Mouse (Mus musculus): ENCODE measurements around the gene Pvr. TPM values are rescaled to one million over a fixed set of nuclear protein-coding genes. Genes with fewer than 3 reads are reported as not detected.

The Pvr gene
- polyA plus RNA-seq, 1 experiment from 2014 or later, result 8.9 TPM

DNA sequence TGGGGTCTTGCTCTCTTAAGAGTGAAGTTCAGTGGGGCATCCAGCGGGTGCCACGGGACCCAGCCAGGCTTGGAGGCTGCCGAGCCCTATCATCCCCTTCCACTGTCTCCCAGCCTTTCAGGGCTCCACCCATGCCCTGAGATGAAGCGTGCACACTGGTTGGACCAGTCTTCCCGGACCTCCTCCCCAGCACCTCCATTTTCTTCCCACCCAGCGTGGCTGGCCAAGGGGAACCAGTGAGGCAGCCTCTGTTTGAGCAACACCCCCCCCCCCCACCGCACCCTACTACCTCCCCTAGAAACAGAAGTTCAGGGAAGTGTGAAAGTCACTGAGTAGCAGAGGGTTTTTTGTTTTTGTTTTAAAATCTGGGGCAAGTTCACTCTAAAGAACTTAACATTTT lies 33.1 kb downstream of the Pvr start, which contains the start of gene Ceacam19:
Gene Ceacam19 (minus strand): TSS at position 117 of the 400 bp plus-strand sequence.
- Histone ChIP-seq H3K9me3 (no peaks in the 10 kb centered on the region), H3K4me3 (no peak within 1 kb of the TSS), H3K9ac (no peak within 1 kb of the TSS), H3K27ac (replicated peaks) (no peak within 1 kb of the TSS), H3K4me1 (replicated peaks) (no peaks in the 10 kb centered on the region), H3K36me3 (no peaks in the 10 kb centered on the region), H3K4me2 (no peak within 1 kb of the TSS), H3K27me3 (no peaks in the 10 kb centered on the region)
- WGBS, result 77% methylated on average over 7 of the region's 7 CpGs
- no peak for ATAC-seq (ENCODE audit: low read depth)

DNA sequence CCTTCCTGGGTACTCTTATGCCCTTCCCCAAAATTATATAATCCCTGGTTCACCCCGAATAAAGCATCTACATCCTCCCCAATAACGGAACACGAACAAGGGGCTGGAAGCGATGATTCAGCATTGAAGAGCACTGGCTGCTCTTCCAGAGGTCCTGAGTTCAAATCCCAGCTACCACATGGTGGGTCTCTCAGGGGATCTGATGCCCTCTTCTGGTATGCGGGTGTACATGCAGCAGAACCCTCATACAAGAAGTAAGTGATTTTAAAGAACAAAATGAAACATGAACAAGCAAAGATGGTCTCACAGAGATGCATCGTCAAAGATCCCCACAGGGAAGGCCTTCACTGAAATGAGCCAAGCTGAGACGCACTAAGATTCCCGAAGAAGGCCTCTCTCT lies 40.2 kb downstream of the Pvr start:
- Histone ChIP-seq H3K27ac (replicated peaks) (no peak overlapping the region), H3K4me1 (replicated peaks) (no peaks in the 10 kb centered on the region), H3K4me2 (no peak overlapping the region), H3K4me3 (no peak overlapping the region), H3K36me3 (no peaks in the 10 kb centered on the region), H3K27me3 (no peaks in the 10 kb centered on the region), H3K9me3 (no peaks in the 10 kb centered on the region), H3K9ac (no peak overlapping the region)
- WGBS, result 82% methylated on average over 8 of the region's 8 CpGs
- no peak for ATAC-seq (ENCODE audit: low read depth)

DNA sequence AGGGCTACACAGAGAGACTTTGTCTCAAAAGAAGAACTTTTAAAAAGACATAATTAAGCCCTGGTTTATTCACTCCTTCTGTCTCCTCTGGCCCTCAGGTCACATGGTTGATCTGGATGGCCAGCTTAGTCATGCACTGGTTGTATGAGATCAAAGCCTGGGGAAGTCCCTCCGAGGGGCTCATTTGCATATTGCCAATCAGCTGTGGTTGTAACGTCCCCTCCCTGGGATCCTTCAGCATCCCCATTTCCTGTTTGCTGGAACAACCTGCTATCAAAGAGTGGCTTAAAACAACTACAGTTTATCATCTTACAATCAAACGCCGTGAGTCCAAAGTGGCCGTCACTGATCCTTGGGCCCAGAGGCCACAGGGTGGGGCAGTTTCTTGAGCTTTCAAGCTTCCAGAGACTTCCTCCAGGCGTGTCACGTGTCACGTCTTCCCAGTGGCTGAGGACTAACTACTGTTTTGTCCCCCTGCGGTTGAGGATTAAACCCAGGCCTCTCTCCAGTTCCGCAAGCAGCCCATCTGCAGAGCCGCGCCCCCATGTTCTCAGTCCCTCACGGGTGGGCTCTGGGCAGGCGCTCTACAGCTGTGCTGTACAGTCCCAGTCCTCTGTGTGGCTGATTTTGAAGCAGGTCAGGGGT lies 44.1 kb downstream of the Pvr start:
- Histone ChIP-seq H3K4me2 (no peak overlapping the region), H3K27ac (replicated peaks) (no peak overlapping the region), H3K9ac (no peak overlapping the region), H3K27me3 (no peaks in the 10 kb centered on the region), H3K4me3 (no peak overlapping the region), H3K36me3 (no peaks in the 10 kb centered on the region), H3K4me1 (replicated peaks) (no peaks in the 10 kb centered on the region), H3K9me3 (no peaks in the 10 kb centered on the region)
- WGBS, result 63% methylated on average over 14 of the region's 14 CpGs
- ATAC-seq (ENCODE audit: low read depth), result 0 out of 2 replicates have a peak, but pooled peaks have one; percentile 44

DNA sequence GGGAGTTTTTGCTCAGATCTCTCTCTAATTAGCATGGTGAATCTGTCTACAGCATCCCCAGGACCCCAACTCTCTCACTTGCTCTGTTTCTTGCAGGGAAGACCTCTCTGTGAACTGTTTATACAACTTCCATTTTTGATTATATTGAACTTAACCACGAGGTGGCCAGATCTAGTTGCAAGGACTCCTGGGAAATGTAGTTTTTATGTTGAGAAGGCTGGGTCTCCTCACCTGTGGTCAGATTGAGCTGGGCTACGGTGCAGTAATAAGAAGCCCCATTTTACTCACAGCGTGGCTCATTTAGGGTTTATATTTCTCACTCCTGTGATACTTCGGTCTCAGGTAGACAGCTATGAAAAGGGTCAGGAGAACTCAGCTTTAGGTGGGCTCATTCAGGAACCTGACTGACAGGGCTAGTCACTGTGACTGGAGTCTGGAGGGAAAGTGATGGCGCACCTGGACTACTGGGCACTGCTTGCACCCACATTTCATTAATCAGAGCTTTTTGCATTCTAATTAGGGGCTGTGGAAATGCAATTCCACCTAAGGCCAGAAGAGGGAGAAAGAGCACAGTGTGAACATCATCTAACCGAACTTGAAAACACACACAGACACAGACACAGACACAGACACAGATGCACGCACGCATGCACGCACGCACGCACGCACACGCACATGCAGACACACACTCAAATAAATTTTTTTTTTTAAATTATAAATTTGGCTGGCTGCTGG lies 44.8 kb downstream of the Pvr start:
- Histone ChIP-seq H3K4me2 (no peak overlapping the region), H3K4me3 (no peak overlapping the region), H3K9me3 (no peaks in the 10 kb centered on the region), H3K27me3 (no peaks in the 10 kb centered on the region), H3K36me3 (no peaks in the 10 kb centered on the region), H3K4me1 (replicated peaks) (no peaks in the 10 kb centered on the region), H3K9ac (no peak overlapping the region), H3K27ac (replicated peaks) (no peak overlapping the region)
- peak; percentile 66; the same call in 1 of the 2 replicates for ATAC-seq (ENCODE audit: low read depth)
- WGBS, result 50% methylated on average over 13 of the region's 13 CpGs

DNA sequence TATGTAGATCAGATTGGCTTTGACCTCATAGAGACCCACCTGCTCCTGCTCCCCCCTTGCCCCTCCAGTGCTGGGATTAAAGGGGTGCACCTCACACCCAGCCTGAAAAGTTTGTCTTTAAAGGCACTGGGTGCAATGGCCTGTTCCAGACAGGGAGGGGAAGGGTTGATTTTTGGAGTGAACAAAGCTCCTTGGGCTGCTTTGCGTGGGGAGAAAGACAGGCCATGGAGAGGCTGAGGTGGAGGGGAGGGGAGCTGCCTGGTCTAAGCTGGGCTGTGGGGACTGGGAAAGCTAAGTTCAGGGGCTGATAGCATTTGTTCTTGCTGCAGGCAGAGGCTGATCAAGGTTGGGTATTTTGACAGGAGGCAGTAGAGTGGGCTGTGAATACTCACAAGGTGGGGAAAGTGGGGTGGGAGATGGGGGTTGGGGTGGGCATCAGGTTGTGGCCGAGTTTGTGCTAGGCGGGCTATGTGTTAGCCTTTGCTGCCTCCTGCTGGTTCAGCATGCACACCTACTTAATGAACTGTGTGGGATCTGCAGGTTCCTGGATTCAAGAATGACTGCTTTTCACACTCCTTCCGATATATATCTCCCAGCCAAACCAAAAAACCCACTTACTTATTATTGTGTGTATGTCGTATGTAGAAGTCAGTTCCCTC lies 48.9 kb downstream of the Pvr start:
- no peaks in the 10 kb centered on the region for H3K27me3 ChIP-seq
- H3K36me3 ChIP-seq, result no peaks in the 10 kb centered on the region
- 48% methylated on average over 5 of the region's 5 CpGs for WGBS
- no peak overlapping the region for H3K4me2 ChIP-seq
- no peak for ATAC-seq (ENCODE audit: low read depth)
- no peak overlapping the region for H3K4me3 ChIP-seq
- no peaks in the 10 kb centered on the region for H3K4me1 ChIP-seq (replicated peaks)
- no peaks in the 10 kb centered on the region for H3K9me3 ChIP-seq
- no peak overlapping the region for H3K27ac ChIP-seq (replicated peaks)
- no peak overlapping the region for H3K9ac ChIP-seq

DNA sequence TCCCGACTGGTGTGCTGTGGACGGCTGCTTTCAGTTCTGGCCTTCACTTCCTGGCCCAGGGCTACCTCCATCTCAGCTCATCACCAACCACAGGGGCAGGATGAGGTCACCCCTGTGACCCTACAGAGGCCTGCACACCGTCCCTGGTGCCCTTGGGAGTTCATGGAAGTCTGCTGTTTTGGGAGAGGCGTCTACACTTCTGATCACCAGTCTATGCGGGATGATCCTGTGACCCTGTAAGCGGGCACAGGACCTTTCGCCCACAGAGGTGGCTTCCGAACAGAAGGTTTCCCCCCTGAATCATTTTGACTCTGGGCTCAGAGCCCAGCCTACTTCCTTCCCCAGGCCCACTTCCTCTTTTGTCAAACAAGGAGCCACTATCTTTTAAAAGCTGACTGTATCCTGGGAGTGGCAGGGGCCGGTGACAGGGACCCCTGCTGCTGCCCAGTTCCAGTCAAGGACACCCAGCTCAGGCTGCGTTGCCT lies 49.8 kb downstream of the Pvr start:
- Histone ChIP-seq H3K36me3 (no peaks in the 10 kb centered on the region), H3K4me2 (no peak overlapping the region), H3K4me1 (replicated peaks) (no peaks in the 10 kb centered on the region), H3K27me3 (no peaks in the 10 kb centered on the region), H3K9me3 (no peaks in the 10 kb centered on the region), H3K27ac (replicated peaks) (no peak overlapping the region), H3K9ac (no peak overlapping the region), H3K4me3 (no peak overlapping the region)
- no peak for ATAC-seq (ENCODE audit: low read depth)
- WGBS, result 70% methylated on average over 10 of the region's 10 CpGs

DNA sequence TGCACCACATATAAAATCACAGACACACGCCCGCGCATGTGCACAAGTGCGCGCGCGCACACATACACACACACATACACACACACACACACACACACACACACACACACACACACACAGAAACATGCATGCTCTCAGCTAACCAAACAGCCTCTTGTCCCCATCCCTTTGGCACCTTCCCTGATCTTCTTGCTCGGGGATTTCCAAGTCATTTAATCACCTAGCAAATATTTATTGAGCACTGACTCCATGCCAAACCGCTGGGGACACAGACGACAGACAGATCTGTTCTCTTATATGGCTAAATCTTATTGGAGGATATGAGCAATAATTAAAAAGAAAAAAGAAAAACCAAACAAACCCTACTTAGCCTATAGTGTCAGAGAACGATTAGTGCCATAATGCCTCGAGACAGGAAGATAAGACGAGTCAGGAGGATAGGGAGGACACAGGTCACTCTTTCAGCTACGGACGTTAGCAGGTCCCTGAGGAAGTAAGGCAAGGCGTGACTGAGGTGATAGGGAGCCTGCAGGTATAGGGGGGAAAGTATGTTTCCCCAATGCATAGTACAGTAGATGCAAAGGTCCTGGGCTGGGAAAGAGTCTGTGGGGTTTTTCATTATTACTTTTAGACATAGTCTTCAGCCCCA lies 53.1 kb downstream of the Pvr start:
- no peak overlapping the region for H3K4me3 ChIP-seq
- no peak overlapping the region for H3K27ac ChIP-seq (replicated peaks)
- H3K27me3 ChIP-seq, result no peaks in the 10 kb centered on the region
- H3K4me2 ChIP-seq, result no peak overlapping the region
- no peaks in the 10 kb centered on the region for H3K9me3 ChIP-seq
- WGBS, result 91% methylated on average over 16 of the region's 16 CpGs
- H3K9ac ChIP-seq, result no peak overlapping the region
- no peaks in the 10 kb centered on the region for H3K36me3 ChIP-seq
- no peak for ATAC-seq (ENCODE audit: low read depth)
- no peaks in the 10 kb centered on the region for H3K4me1 ChIP-seq (replicated peaks)

DNA sequence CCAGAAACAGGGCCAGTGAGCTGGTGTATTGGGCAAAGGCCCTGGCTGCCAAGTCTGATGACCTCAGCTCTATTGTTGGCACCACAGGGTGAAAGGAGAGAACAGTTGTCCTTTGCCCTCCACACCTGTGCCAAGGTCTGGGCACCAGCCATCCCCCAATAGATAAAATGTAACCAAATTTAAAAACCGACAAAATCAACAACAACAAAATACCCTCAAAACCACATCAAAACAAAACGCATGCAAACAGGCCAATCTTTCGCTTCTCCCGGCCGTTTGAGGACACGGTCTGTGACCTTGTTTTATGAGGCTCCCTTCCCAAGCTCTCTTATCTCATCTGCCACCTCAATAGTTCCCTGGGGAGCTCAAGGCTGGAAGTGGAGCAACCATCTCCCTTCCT lies 54.5 kb downstream of the Pvr start:
- no peak for ATAC-seq (ENCODE audit: low read depth)
- no peaks in the 10 kb centered on the region for H3K4me1 ChIP-seq (replicated peaks)
- H3K9me3 ChIP-seq, result no peaks in the 10 kb centered on the region
- no peaks in the 10 kb centered on the region for H3K36me3 ChIP-seq
- H3K27ac ChIP-seq (replicated peaks), result no peak overlapping the region
- H3K27me3 ChIP-seq, result no peaks in the 10 kb centered on the region
- no peak overlapping the region for H3K9ac ChIP-seq
- H3K4me2 ChIP-seq, result no peak overlapping the region
- no peak overlapping the region for H3K4me3 ChIP-seq
- 86% methylated on average over 6 of the region's 6 CpGs for WGBS

DNA sequence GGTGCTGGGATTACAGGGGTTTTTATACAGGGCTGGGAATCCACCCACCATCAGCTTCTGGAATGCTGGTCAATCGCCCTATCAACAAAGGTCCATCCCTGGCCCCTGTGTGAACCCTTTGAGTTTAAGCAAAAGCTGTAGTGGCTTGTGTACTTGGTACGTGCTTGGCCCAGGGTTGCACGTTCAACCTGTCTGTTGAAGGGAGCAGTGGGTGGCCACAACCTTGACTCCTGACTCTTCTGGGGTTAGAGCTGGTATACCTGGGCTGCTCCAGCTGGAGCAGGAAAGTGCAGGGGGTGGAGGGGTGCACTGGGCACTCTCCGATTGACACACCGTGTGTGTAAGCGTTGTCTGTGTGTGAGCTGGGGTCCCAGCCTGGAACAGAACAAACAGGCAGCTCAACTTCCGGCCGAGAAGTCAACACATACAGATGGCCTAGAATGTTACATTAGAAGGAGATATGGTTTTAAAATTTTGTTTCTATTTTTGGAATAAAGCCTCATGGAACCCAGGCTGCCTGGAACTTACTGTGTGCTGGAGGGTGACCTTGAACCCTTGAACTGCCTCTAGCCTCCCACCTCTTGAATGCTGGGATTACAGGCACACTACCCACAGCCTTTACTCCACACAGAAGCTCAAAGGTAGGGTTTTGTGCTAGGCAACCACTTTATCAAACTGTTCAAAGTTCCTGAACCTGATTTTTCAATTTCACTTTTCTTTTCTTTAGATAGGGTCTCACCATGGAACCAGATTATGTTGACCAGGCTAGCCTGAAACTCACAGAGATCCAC lies 55.5 kb downstream of the Pvr start:
- H3K4me3 ChIP-seq, result no peak overlapping the region
- H3K27me3 ChIP-seq, result no peaks in the 10 kb centered on the region
- no peaks in the 10 kb centered on the region for H3K36me3 ChIP-seq
- 83% methylated on average over 8 of the region's 8 CpGs for WGBS
- no peak for ATAC-seq (ENCODE audit: low read depth)
- H3K9me3 ChIP-seq, result no peaks in the 10 kb centered on the region
- H3K9ac ChIP-seq, result no peak overlapping the region
- no peak overlapping the region for H3K4me2 ChIP-seq
- no peak overlapping the region for H3K27ac ChIP-seq (replicated peaks)
- no peaks in the 10 kb centered on the region for H3K4me1 ChIP-seq (replicated peaks)

DNA sequence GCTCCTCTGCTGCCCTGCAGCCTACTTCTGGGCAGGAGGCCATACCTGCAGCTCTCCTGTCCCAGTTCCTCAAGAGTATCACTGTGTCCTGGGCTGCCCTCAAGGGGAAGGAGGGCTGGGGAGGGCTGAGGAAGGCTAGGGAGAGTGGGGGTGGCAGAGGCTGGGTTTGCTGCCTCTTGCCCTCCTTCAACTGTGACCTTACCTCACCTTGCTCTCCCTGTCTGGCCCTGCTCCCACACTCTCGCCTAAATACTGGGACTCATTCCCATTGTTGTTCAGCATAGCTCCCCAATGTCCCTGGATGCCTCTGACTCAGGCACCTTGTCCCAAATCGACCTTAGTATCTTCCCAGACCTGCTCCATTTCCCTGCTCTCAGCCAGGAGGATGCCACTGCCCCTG lies 56.7 kb downstream of the Pvr start:
- no peaks in the 10 kb centered on the region for H3K27me3 ChIP-seq
- H3K9ac ChIP-seq, result no peak overlapping the region
- no peaks in the 10 kb centered on the region for H3K9me3 ChIP-seq
- H3K36me3 ChIP-seq, result no peaks in the 10 kb centered on the region
- no peak overlapping the region for H3K4me2 ChIP-seq
- H3K4me3 ChIP-seq, result no peak overlapping the region
- no peaks in the 10 kb centered on the region for H3K4me1 ChIP-seq (replicated peaks)
- WGBS, result 53% methylated on average over 2 of the region's 2 CpGs
- H3K27ac ChIP-seq (replicated peaks), result no peak overlapping the region
- ATAC-seq (ENCODE audit: low read depth), result no peak

DNA sequence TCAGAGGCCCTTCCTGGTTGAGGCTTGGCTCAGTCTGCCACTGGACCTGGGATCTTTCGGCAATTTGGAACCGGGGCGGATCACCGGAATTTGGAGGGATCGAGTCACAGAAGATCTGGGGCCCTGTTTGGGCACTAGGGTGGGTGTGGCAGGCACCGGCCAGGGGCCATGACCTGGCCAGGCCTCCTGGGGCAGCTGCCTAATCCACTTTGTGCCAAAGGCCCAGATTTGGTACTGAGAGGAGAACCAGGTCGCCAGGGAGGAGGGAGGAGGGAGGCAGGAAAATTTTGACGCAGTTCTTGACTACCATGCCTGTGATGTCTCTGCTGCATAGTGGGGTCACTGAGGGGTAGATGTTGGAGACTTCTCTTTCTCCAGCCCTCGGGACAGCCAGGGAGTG lies 59.8 kb downstream of the Pvr start, which contains the start of gene Ceacam16:
Gene Ceacam16 (minus strand): TSS at position 101 of the 400 bp plus-strand sequence.
- Histone ChIP-seq H3K4me1 (replicated peaks) (no peaks in the 10 kb centered on the region), H3K27ac (replicated peaks) (no peak within 1 kb of the TSS), H3K9me3 (0 out of 2 replicates have a peak, but pooled peaks cover 5% of the 10 kb centered on the region), H3K9ac (no peak within 1 kb of the TSS), H3K36me3 (no peaks in the 10 kb centered on the region), H3K4me3 (no peak within 1 kb of the TSS), H3K27me3 (no peaks in the 10 kb centered on the region), H3K4me2 (no peak within 1 kb of the TSS)
- ATAC-seq (ENCODE audit: low read depth), result no peak
- 80% methylated on average over 9 of the region's 9 CpGs for WGBS

Data from neural tube, embryonic 13.5 days (tissue).